Mouse (Mus musculus): ENCODE results near the gene Cspg5. TPM values are rescaled to one million over a fixed set of nuclear protein-coding genes. Genes with fewer than 3 reads are reported as not detected.
A peak's percentile ranks its signal among the peaks of the same experiment; 100 is the strongest.

Cspg5 gene
- polyA plus RNA-seq, 1 experiment from 2014 or later = 3.5 TPM

DNA sequence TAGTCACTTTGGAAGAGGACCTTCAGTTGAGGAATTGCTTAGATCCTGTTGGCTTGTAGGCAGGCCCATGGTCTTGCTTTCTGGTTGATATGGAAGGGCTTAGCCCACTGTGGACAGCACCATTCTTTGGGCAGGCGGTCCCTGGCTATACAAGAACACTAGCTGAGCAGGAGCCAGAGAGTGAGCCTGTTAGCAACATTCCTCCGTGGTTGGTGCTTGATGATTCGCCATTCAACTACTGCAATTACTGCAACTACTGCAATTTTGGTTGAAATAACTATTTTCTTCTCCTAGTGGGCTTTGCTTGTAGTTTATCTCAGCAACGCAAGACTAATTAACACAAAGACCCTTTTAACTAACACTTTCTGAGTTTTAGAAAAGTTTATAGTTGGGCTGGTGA lies 17.4 kb upstream of the Cspg5 start:
- Histone ChIP-seq H3K4me2 (no peak overlapping the region), H3K36me3 (ENCODE audit: insufficient read depth) (peaks cover 83% of the 10 kb centered on the region), H3K27ac (ENCODE audit: low read depth) (no peak overlapping the region), H3K4me1 (ENCODE audit: insufficient read depth) (no peaks in the 10 kb centered on the region), H3K9me3 (ENCODE audit: low read depth, low read length) (no peaks in the 10 kb centered on the region), H3K9ac (no peak overlapping the region), H3K27me3 (ENCODE audit: insufficient read depth, low read length) (no peaks in the 10 kb centered on the region), H3K4me3 (ENCODE audit: low read depth, low read length) (no peak overlapping the region)
- ATAC-seq (ENCODE audit: insufficient read depth) (no peak), DNase-seq (no peak)
- WGBS = 89% methylated on average over 4 of the region's 4 CpGs
- TF ChIP-seq CTCF (IDR thresholded peaks at IDR 0.05; ENCODE audit: low read depth) = no peak

DNA sequence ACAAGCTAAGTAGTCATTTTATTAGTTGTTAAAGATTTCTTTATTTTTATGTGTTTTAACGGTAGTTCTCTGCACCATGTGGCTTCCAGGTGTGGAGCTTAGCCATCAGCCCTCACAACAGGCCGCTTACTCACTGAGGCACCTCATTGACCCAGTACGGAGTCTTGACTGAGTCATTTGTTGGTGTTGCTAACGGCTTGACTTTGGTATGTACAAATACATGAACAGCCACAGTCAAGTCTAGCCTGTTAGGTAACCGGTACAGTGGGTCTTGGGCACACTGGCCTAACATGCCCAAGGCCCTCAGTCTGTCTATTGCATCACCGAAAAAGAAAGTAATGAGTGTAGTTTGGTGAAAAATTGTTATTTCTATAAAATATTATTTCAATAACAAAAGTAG lies 14.9 kb upstream of the Cspg5 start:
- H3K4me2 ChIP-seq = no peak overlapping the region
- no peak overlapping the region for H3K9ac ChIP-seq
- peaks cover 81% of the 10 kb centered on the region for H3K36me3 ChIP-seq (ENCODE audit: insufficient read depth)
- H3K4me3 ChIP-seq (ENCODE audit: low read depth, low read length) = no peak overlapping the region
- H3K9me3 ChIP-seq (ENCODE audit: low read depth, low read length) = no peaks in the 10 kb centered on the region
- H3K27me3 ChIP-seq (ENCODE audit: insufficient read depth, low read length) = no peaks in the 10 kb centered on the region
- TF ChIP-seq CTCF (IDR thresholded peaks at IDR 0.05; ENCODE audit: low read depth) = no peak
- WGBS = 78% methylated on average over 6 of the region's 6 CpGs
- no peak overlapping the region for H3K27ac ChIP-seq (ENCODE audit: low read depth)
- ATAC-seq (ENCODE audit: insufficient read depth) (no peak), DNase-seq (no peak)
- no peaks in the 10 kb centered on the region for H3K4me1 ChIP-seq (ENCODE audit: insufficient read depth)

DNA sequence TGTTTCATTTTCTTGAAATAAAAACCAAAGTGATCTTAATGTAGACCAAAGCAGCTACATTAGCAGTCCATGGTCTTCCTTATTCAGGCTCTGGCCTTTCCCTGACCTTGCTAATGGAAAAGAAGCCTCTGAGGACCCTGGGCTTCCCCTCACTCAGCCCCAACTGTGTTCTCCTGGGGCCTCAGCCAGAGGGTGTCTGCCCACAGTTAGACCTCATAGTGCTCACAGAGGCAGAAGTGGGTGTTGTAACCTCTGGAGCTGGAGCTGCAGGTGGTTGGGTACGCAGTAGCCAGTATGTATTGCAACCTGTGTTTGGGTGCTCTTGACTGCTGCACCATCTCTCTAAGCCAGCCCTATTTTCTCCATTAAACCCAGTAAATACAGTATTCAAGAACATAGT lies 14.5 kb upstream of the Cspg5 start:
- 92% methylated on average over 1 of the region's 1 CpGs for WGBS
- no peaks in the 10 kb centered on the region for H3K27me3 ChIP-seq (ENCODE audit: insufficient read depth, low read length)
- ATAC-seq (ENCODE audit: insufficient read depth) (no peak), DNase-seq (no peak)
- no peaks in the 10 kb centered on the region for H3K9me3 ChIP-seq (ENCODE audit: low read depth, low read length)
- H3K4me1 ChIP-seq (ENCODE audit: insufficient read depth) = no peaks in the 10 kb centered on the region
- no peak for TF ChIP-seq CTCF (IDR thresholded peaks at IDR 0.05; ENCODE audit: low read depth)
- peaks cover 80% of the 10 kb centered on the region for H3K36me3 ChIP-seq (ENCODE audit: insufficient read depth)
- no peak overlapping the region for H3K27ac ChIP-seq (ENCODE audit: low read depth)
- H3K4me2 ChIP-seq = no peak overlapping the region
- H3K9ac ChIP-seq = no peak overlapping the region
- H3K4me3 ChIP-seq (ENCODE audit: low read depth, low read length) = no peak overlapping the region

- no peaks in the 10 kb centered on the region for H3K4me1 ChIP-seq (ENCODE audit: insufficient read depth)
- TF ChIP-seq CTCF (IDR thresholded peaks at IDR 0.05; ENCODE audit: low read depth) = no peak
- no peaks in the 10 kb centered on the region for H3K27me3 ChIP-seq (ENCODE audit: insufficient read depth, low read length)
- no peak overlapping the region for H3K27ac ChIP-seq (ENCODE audit: low read depth)
- WGBS = 76% methylated on average over 10 of the region's 10 CpGs
- no peaks in the 10 kb centered on the region for H3K9me3 ChIP-seq (ENCODE audit: low read depth, low read length)
- H3K9ac ChIP-seq = no peak overlapping the region
- peaks cover 80% of the 10 kb centered on the region for H3K36me3 ChIP-seq (ENCODE audit: insufficient read depth)
- DNase-seq (no peak), ATAC-seq (ENCODE audit: insufficient read depth) (no peak)
- no peak overlapping the region for H3K4me2 ChIP-seq
- no peak overlapping the region for H3K4me3 ChIP-seq (ENCODE audit: low read depth, low read length)
Observed at GRCm38 (mm10) chr9:110229566-110230248, 13.9 kb upstream of the Cspg5 start.

- H3K27me3 ChIP-seq (ENCODE audit: insufficient read depth, low read length) = no peaks in the 10 kb centered on the region
- ATAC-seq (ENCODE audit: insufficient read depth) (0 out of 2 replicates have a peak, but pooled peaks have one; percentile 40), DNase-seq (no peak)
- H3K9ac ChIP-seq = no peak overlapping the region
- H3K36me3 ChIP-seq (ENCODE audit: insufficient read depth) = peaks cover 84% of the 10 kb centered on the region
- no peak overlapping the region for H3K4me2 ChIP-seq
- 83% methylated on average over 16 of the region's 16 CpGs for WGBS
- H3K27ac ChIP-seq (ENCODE audit: low read depth) = no peak overlapping the region
- H3K9me3 ChIP-seq (ENCODE audit: low read depth, low read length) = no peaks in the 10 kb centered on the region
- no peak for TF ChIP-seq CTCF (IDR thresholded peaks at IDR 0.05; ENCODE audit: low read depth)
- no peaks in the 10 kb centered on the region for H3K4me1 ChIP-seq (ENCODE audit: insufficient read depth)
- H3K4me3 ChIP-seq (ENCODE audit: low read depth, low read length) = no peak overlapping the region
Observed at GRCm38 (mm10) chr9:110230395-110231071, 13.1 kb upstream of the Cspg5 start.

GRCm38 (mm10) chr9:110234962-110235361 lies 8.6 kb upstream of the Cspg5 start:
- no peak overlapping the region for H3K4me3 ChIP-seq (ENCODE audit: low read depth, low read length)
- no peak overlapping the region for H3K27ac ChIP-seq (ENCODE audit: low read depth)
- DNase-seq (no peak), ATAC-seq (ENCODE audit: insufficient read depth) (no peak)
- peaks cover 90% of the 10 kb centered on the region for H3K36me3 ChIP-seq (ENCODE audit: insufficient read depth)
- H3K4me1 ChIP-seq (ENCODE audit: insufficient read depth) = no peaks in the 10 kb centered on the region
- no peaks in the 10 kb centered on the region for H3K9me3 ChIP-seq (ENCODE audit: low read depth, low read length)
- H3K27me3 ChIP-seq (ENCODE audit: insufficient read depth, low read length) = no peaks in the 10 kb centered on the region
- WGBS = 94% methylated on average over 6 of the region's 6 CpGs
- H3K4me2 ChIP-seq = no peak overlapping the region
- no peak overlapping the region for H3K9ac ChIP-seq
- no peak for TF ChIP-seq CTCF (IDR thresholded peaks at IDR 0.05; ENCODE audit: low read depth)

GRCm38 (mm10) chr9:110244567-110244888 lies 945 bp downstream of the Cspg5 start:
- DNase-seq = no peak
- ATAC-seq (ENCODE audit: insufficient read depth) = no peak
- Histone ChIP-seq H3K27ac (ENCODE audit: low read depth) (no peak overlapping the region), H3K4me1 (ENCODE audit: insufficient read depth) (peaks cover 4% of the 10 kb centered on the region; the same call in 1 of the 2 replicates), H3K9me3 (ENCODE audit: low read depth, low read length) (no peaks in the 10 kb centered on the region), H3K27me3 (ENCODE audit: insufficient read depth, low read length) (peaks cover 15% of the 10 kb centered on the region), H3K4me2 (peak overlapping the region; percentile 100), H3K36me3 (ENCODE audit: insufficient read depth) (peaks cover 6% of the 10 kb centered on the region), H3K4me3 (ENCODE audit: low read depth, low read length) (peak overlapping the region; percentile 63), H3K9ac (no peak overlapping the region)
- 15% methylated on average over 7 of the region's 7 CpGs for WGBS
- TF ChIP-seq CTCF (IDR thresholded peaks at IDR 0.05; ENCODE audit: low read depth) = no peak

All from lung, embryonic 14.5 days (tissue).